9 mouse cellular contexts compared by ENCODE assay signal in the genomic region with DNA sequence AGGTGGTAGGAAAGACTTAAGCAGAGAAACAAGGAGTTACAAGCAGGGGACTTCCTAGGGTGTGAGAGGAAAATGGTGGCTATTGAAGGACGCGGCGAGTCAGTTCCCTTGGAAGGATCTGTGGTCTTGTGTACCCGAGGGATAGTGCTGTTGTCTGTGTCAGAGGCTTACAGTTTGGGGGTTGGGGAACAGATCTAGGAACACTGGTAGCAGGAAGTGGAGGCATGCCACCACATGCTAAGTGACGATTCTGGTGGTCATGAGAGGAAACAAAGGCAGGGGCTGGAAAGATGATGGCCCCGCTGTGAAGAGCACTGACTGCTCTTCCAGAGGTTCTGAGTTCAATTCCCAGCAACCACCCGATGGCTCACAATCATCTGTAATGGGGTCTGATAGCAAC. TPM values are rescaled to one million over a fixed set of nuclear protein-coding genes. Genes with fewer than 3 reads are reported as not detected.
A peak's percentile ranks its signal among the peaks of the same experiment; 100 is the strongest.
DNase-seq lines count a peak whose midpoint lies in the region; ATAC-seq and TF ChIP-seq lines count a peak whose summit lies in the region.
"Had no signal": no experiment of that assay in that cellular context is flagged by ENCODE, and none has a peak within 500 bp of the region (broad histone marks: within the 10 kb centered on the region; RNA-seq: fewer than 3 reads in every experiment).

No protein-coding gene starts in this region.

- no peak for DNase-seq in lung, adult 2 months
- no peak for DNase-seq in forebrain, embryonic 14.5 days (ENCODE audit: low spot score)
- no peak for DNase-seq in adrenal gland, adult 2 months
- DNase-seq in gastrocnemius, postnatal 14 days: no peak
- no peak for DNase-seq in right cerebral cortex, adult 18-20 months
- DNase-seq: adrenal gland, adult 8-10 months had no signal

- H3K27me3 ChIP-seq in lung, embryonic 16.5 days (ENCODE audit: control insufficient read depth, insufficient read depth, low read depth, low read length): no peaks in the 10 kb centered on the region
- H3K27me3 ChIP-seq in forebrain, embryonic 14.5 days (replicated peaks; ENCODE audit: control insufficient read depth, insufficient read depth, low read length): no peaks in the 10 kb centered on the region
- H3K27me3 ChIP-seq in limb, embryonic 13.5 days: no peaks in the 10 kb centered on the region

- no peak overlapping the region for H3K4me3 ChIP-seq in lung, embryonic 16.5 days (ENCODE audit: low read length)
- no peak overlapping the region for H3K4me3 ChIP-seq in lung, adult 2 months (replicated peaks; ENCODE audit: extremely low read depth, low read depth, low read length)
- no peak overlapping the region for H3K4me3 ChIP-seq in forebrain, embryonic 14.5 days (ENCODE audit: low read depth, low read length)
- H3K4me3 ChIP-seq in limb, embryonic 13.5 days: peak overlapping the region; percentile 5; the same call in 1 of the 2 replicates
- peak overlapping the region; percentile 22; the same call in 1 of the 2 replicates for H3K4me3 ChIP-seq in olfactory bulb, adult 2 months (ENCODE audit: insufficient read depth, low read depth, low read length)

- peaks cover 63% of the 10 kb centered on the region for H3K36me3 ChIP-seq in lung, embryonic 16.5 days (ENCODE audit: control insufficient read depth, insufficient read depth, low read length)
- peaks cover 99% of the 10 kb centered on the region for H3K36me3 ChIP-seq in forebrain, embryonic 14.5 days (ENCODE audit: control insufficient read depth, insufficient read depth, low read length)
- peaks cover 96% of the 10 kb centered on the region for H3K36me3 ChIP-seq in limb, embryonic 13.5 days

- no peak for TF ChIP-seq CTCF in lung, adult 2 months (IDR thresholded peaks at IDR 0.05; ENCODE audit: insufficient read depth, low read length)
- no peak for TF ChIP-seq CTCF in olfactory bulb, adult 2 months (IDR thresholded peaks at IDR 0.05; ENCODE audit: insufficient read depth, low read depth, low read length)

- no peak for TF ChIP-seq POLR2A in lung, adult 2 months (IDR thresholded peaks at IDR 0.05; ENCODE audit: borderline replicate concordance, extremely low read depth, low read depth, low read length)
- TF ChIP-seq POLR2A in olfactory bulb, adult 2 months (IDR thresholded peaks at IDR 0.05; ENCODE audit: insufficient read depth, low read depth, low read length): no peak

- peak overlapping the region; percentile 33 for H3K9ac ChIP-seq in lung, embryonic 16.5 days (ENCODE audit: low read length)
- H3K9ac ChIP-seq in forebrain, embryonic 14.5 days (ENCODE audit: low read length): no peak overlapping the region
- H3K9ac ChIP-seq in limb, embryonic 13.5 days: peak overlapping the region; percentile 59

- H3K9me3 ChIP-seq in lung, embryonic 16.5 days (ENCODE audit: control insufficient read depth, low read length): no peaks in the 10 kb centered on the region
- no peaks in the 10 kb centered on the region for H3K9me3 ChIP-seq in forebrain, embryonic 14.5 days (replicated peaks; ENCODE audit: control insufficient read depth, low read length)
- no peaks in the 10 kb centered on the region for H3K9me3 ChIP-seq in limb, embryonic 13.5 days

- WGBS in lung, embryonic 16.5 days: 70% methylated on average over 7 of the region's 7 CpGs
- WGBS in lung, adult 2 months: 58% methylated on average over 7 of the region's 7 CpGs
- 79% methylated on average over 7 of the region's 7 CpGs for WGBS in forebrain, embryonic 14.5 days
- 78% methylated on average over 7 of the region's 7 CpGs for WGBS in limb, embryonic 13.5 days
- WGBS in olfactory bulb, adult 2 months: 36% methylated on average over 7 of the region's 7 CpGs

- peaks cover 80% of the 10 kb centered on the region for H3K4me1 ChIP-seq in lung, embryonic 16.5 days (replicated peaks; ENCODE audit: control insufficient read depth, insufficient read depth, low read length)
- peaks cover 13% of the 10 kb centered on the region for H3K4me1 ChIP-seq in lung, adult 2 months (ENCODE audit: control insufficient read depth, insufficient read depth, low read length)
- H3K4me1 ChIP-seq in forebrain, embryonic 14.5 days (ENCODE audit: control insufficient read depth, insufficient read depth, low read length): peaks cover 25% of the 10 kb centered on the region
- peaks cover 88% of the 10 kb centered on the region for H3K4me1 ChIP-seq in limb, embryonic 13.5 days
- H3K4me1 ChIP-seq in olfactory bulb, adult 2 months (ENCODE audit: control insufficient read depth, insufficient read depth, low read length): peaks cover 44% of the 10 kb centered on the region

- intact Hi-C loops in gastrocnemius, postnatal 14 days (cut with DNase I; ENCODE audit: low total_unique reads): no loop called here

- no peak for ATAC-seq in lung, embryonic 16.5 days (ENCODE audit: low read depth)
- ATAC-seq in forebrain, embryonic 14.5 days: no peak
- ATAC-seq in limb, embryonic 13.5 days (ENCODE audit: low FRiP score, low read depth): no peak

- H3K4me2 ChIP-seq in lung, embryonic 16.5 days (ENCODE audit: low read depth, low read length): no peak overlapping the region
- H3K4me2 ChIP-seq in forebrain, embryonic 14.5 days (ENCODE audit: low read length): peak overlapping the region; percentile 28; the same call in 1 of the 2 replicates
- peak overlapping the region; percentile 100 for H3K4me2 ChIP-seq in limb, embryonic 13.5 days (replicated peaks)

- H3K27ac ChIP-seq in lung, embryonic 16.5 days (ENCODE audit: low read length): peak overlapping the region; percentile 54
- no peak overlapping the region for H3K27ac ChIP-seq in forebrain, embryonic 14.5 days (ENCODE audit: low read depth, low read length)
- no peak overlapping the region; the same call in 1 of the 2 replicates for H3K27ac ChIP-seq in limb, embryonic 13.5 days
- H3K27ac ChIP-seq in olfactory bulb, adult 2 months (ENCODE audit: insufficient read depth, low read depth, low read length): peak overlapping the region; percentile 64

RNA-seq across cellular contexts. Expression of a gene that starts 7.0 kb away (rescaled TPM):
- polyA plus RNA-seq in lung, embryonic 16.5 days (2015; fragmentation: Nextera tagmentation; extraction: Ambion mirVana): 225 and 232 TPM in 2 replicates
- polyA plus RNA-seq in lung, adult 2 months (2012; rRNA removed): 289 and 384 TPM in 2 replicates
- 220 and 266 TPM in 2 replicates for polyA plus RNA-seq in forebrain, embryonic 14.5 days (2014; fragmentation: Nextera tagmentation; extraction: Ambion mirVana)
- polyA plus RNA-seq in limb, embryonic 13.5 days (2015; fragmentation: Nextera tagmentation; extraction: Ambion mirVana): 197 and 219 TPM in 2 replicates
- 299 and 337 TPM in 2 replicates for polyA plus RNA-seq in olfactory bulb, adult 2 months (2012; ENCODE audit: insufficient read depth, insufficient read length, low replicate concordance, missing spikeins)
- total RNA-seq in adrenal gland, adult 2 months (2021): 1,000 to 10,000 TPM in 1 of 2 experiments, 100 to 1,000 TPM in 1; 845 to 1,065 TPM
- polyA plus RNA-seq in adrenal gland, adult 2 months (2012; rRNA removed): 432 and 748 TPM in 2 replicates
- 10 to 100 TPM; 22.8 to 54.0 TPM for total RNA-seq in gastrocnemius, postnatal 14 days (2021)

RNA-seq across cellular contexts. Expression of a gene that starts 32.4 kb away (rescaled TPM):
- 0.40 and 0.49 TPM in 2 replicates for polyA plus RNA-seq in lung, embryonic 16.5 days (2015; fragmentation: Nextera tagmentation; extraction: Ambion mirVana)
- 0.46 and 0.97 TPM in 2 replicates for polyA plus RNA-seq in lung, adult 2 months (2012; rRNA removed)
- polyA plus RNA-seq in forebrain, embryonic 14.5 days (2014; fragmentation: Nextera tagmentation; extraction: Ambion mirVana): 0.10 and 0.42 TPM in 2 replicates
- polyA plus RNA-seq in limb, embryonic 13.5 days (2015; fragmentation: Nextera tagmentation; extraction: Ambion mirVana): 0.13 and 0.14 TPM in 2 replicates
- polyA plus RNA-seq in olfactory bulb, adult 2 months (2012; ENCODE audit: insufficient read depth, insufficient read length, low replicate concordance, missing spikeins): not detected in 2 replicates
- total RNA-seq in adrenal gland, adult 2 months (2021): 1 to 10 TPM; 5.4 to 9.3 TPM
- polyA plus RNA-seq in adrenal gland, adult 2 months (2012; rRNA removed): 0.19 and 0.29 TPM in 2 replicates
- total RNA-seq in gastrocnemius, postnatal 14 days (2021): under 1 TPM; 0.24 to 0.29 TPM

Comparison
In these comparisons a context has a peak if more than half of its experiments do, and no peak if none do; other contexts are left out.
1. H3K27ac ChIP-seq: peak in lung, embryonic 16.5 days (single experiment) and olfactory bulb, adult 2 months (single experiment); none in forebrain, embryonic 14.5 days (single experiment) and limb, embryonic 13.5 days (single experiment).
2. H3K4me3 ChIP-seq: peak in limb, embryonic 13.5 days (single experiment) and olfactory bulb, adult 2 months (single experiment); none in lung, embryonic 16.5 days (single experiment), lung, adult 2 months (single experiment) and forebrain, embryonic 14.5 days (single experiment).